ENCODE assay signal across 8 mouse cellular contexts in the genomic region with DNA sequence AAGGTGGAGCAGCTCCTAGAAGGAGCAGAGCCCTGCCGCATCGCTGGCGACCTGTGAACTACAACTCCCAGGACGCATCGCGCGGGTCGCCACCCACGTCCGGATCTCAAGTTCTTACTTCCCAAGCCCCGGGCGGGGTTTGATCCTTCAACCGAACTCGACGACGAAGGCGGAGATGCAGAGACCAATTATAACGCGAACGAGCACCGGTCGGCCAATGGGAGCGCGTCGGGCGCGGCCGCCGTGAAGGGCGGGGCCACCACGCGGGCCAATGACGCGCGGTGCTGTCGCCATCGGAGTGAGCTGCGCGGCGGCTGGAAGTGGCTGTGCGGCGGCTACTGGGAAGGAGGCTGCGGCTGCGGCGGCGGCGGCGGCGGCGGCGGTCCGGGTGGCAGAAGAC. TPM values are rescaled to one million over a fixed set of nuclear protein-coding genes. Genes with fewer than 3 reads are reported as not detected.
DNase-seq lines count a peak whose midpoint lies in the region; ATAC-seq and TF ChIP-seq lines count a peak whose summit lies in the region.

A gene (plus strand): TSS at position 284 of the 400 bp plus-strand sequence.

- peak within 1 kb of the TSS; percentile 96 for H3K4me3 ChIP-seq in hindbrain, embryonic 10.5 days
- H3K4me3 ChIP-seq in lung, postnatal 0 days (ENCODE audit: low read depth, low read length), result peak within 1 kb of the TSS; percentile 56

- peak within 1 kb of the TSS; percentile 32 for H3K9ac ChIP-seq in lung, postnatal 0 days (replicated peaks; ENCODE audit: low read depth)

- under 1% methylated on average over 51 of the region's 52 CpGs for WGBS in hindbrain, embryonic 10.5 days
- WGBS in lung, postnatal 0 days, result under 1% methylated on average over 44 of the region's 52 CpGs

- H3K27ac ChIP-seq in hindbrain, embryonic 10.5 days, result peak within 1 kb of the TSS; percentile 94
- H3K27ac ChIP-seq in lung, postnatal 0 days (ENCODE audit: low read length), result peak within 1 kb of the TSS; percentile 63

- DNase-seq in MN1 (ENCODE audit: low spot score), result peak; percentile 99
- DNase-seq in cerebellum, adult 9-10 months, result peak; percentile 98
- DNase-seq in hindbrain, embryonic 10.5 days (ENCODE audit: low spot score), result peak; percentile 98
- DNase-seq in layer of hippocampus, adult 9-11 months, result peak; percentile 99
- DNase-seq in lung, postnatal 0 days (ENCODE audit: low spot score), result peak; percentile 100
- DNase-seq in ovary, postnatal 14 days (ENCODE audit: low spot score), result peak; percentile 89
- peak; percentile 98 for DNase-seq in thymus, postnatal 14 days

- H3K4me2 ChIP-seq in lung, postnatal 0 days (replicated peaks; ENCODE audit: low read depth, low read length), result peak within 1 kb of the TSS; percentile 86

- H3K27me3 ChIP-seq in hindbrain, embryonic 10.5 days (ENCODE audit: insufficient read depth, poor library complexity, severe bottlenecking), result no peaks in the 10 kb centered on the region
- no peaks in the 10 kb centered on the region for H3K27me3 ChIP-seq in lung, postnatal 0 days (replicated peaks; ENCODE audit: insufficient read depth, low read length)

- H3K9me3 ChIP-seq in hindbrain, embryonic 10.5 days, result no peaks in the 10 kb centered on the region
- no peaks in the 10 kb centered on the region for H3K9me3 ChIP-seq in lung, postnatal 0 days (ENCODE audit: low read length)

- TF ChIP-seq EP300 in lung, postnatal 0 days (IDR thresholded peaks at IDR 0.05), result no peak

- H3K4me1 ChIP-seq in hindbrain, embryonic 10.5 days (replicated peaks), result peaks cover 38% of the 10 kb centered on the region
- peaks cover 9% of the 10 kb centered on the region; the same call in 1 of the 2 replicates for H3K4me1 ChIP-seq in lung, postnatal 0 days (ENCODE audit: insufficient read depth, low read depth, low read length)

- H3K36me3 ChIP-seq in hindbrain, embryonic 10.5 days, result peaks cover 50% of the 10 kb centered on the region
- 0 out of 2 replicates have a peak, but pooled peaks cover 8% of the 10 kb centered on the region for H3K36me3 ChIP-seq in lung, postnatal 0 days (ENCODE audit: insufficient read depth, low read length)

- ATAC-seq in frontal cortex, adult (ENCODE audit: low TSS enrichment), result peak; percentile 76
- ATAC-seq in lung, postnatal 0 days, result peak; percentile 88

- no peak for TF ChIP-seq CTCF in lung, postnatal 0 days (IDR thresholded peaks at IDR 0.05)

RNA-seq across cellular contexts. Expression of the gene that starts here (rescaled TPM):
- 147 and 169 TPM in 2 replicates for polyA plus RNA-seq in hindbrain, embryonic 10.5 days (2016; fragmentation: Nextera tagmentation; extraction: Ambion mirVana)
- 73.7 and 78.6 TPM in 2 replicates for polyA plus RNA-seq in lung, postnatal 0 days (2015; fragmentation: Nextera tagmentation; extraction: Ambion mirVana)

Comparison
In these comparisons a context has a peak if more than half of its experiments do, and no peak if none do; other contexts are left out.
1. Peak in every context shown above with its lines: DNase-seq, ATAC-seq, H3K4me3 ChIP-seq and H3K27ac ChIP-seq.